In the genomic region with DNA sequence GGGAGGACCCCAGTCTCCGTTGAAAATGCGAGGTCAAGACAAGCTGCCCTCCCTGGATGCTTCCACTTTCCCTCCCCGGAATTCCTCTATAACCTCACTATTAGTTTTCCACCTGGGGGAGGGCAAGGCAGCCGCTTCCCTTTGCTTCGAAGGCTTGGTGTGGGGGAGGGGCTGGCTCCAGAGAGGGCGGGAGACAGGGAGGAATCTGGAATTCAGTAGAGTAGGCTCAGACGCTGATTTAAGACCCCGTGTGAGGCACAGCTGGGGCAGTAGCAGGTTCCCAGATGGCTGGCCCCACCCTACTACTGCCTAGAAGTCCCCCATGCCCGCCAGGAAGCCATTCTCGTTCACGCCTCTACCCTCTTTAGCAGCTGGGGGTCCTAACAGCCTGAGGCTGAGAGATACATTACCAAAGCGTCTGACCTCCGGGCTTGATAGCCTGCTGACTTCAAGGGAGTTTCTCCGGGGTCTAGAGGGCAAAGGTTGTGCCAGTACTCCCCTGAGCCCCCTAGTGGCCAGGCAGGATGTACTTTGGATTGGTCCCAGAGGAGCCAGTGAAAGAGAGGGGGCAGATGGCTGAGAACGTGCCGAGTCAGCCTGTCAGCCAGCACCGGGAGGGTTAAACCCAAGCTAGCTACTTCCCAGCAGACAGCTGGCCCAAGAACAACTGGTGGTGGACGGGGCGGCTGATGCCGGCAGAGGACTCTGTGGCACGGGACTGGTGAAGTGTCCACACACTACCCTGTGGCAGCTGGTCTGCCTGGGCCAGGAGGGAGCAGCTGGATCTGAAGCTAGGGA, we compare ENCODE assay signal across 9 mouse cellular contexts. TPM values are rescaled to one million over a fixed set of nuclear protein-coding genes. Genes with fewer than 3 reads are reported as not detected.
A peak's percentile ranks its signal among the peaks of the same experiment; 100 is the strongest.
DNase-seq lines count a peak whose midpoint lies in the region; TF ChIP-seq lines count a peak whose summit lies in the region.
"Had no signal": no experiment of that assay in that cellular context is flagged by ENCODE, and none has a peak within 500 bp of the region (broad histone marks: within the 10 kb centered on the region; RNA-seq: fewer than 3 reads in every experiment).

No protein-coding gene starts in this region.

- TF ChIP-seq POLR2A in ES-Bruce4 (IDR thresholded peaks at IDR 0.05; ENCODE audit: insufficient read depth, low read length), result no peak
- TF ChIP-seq POLR2A in small intestine, adult 2 months (IDR thresholded peaks at IDR 0.05; ENCODE audit: low read depth, low read length), result no peak

- 3% methylated on average over 21 of the region's 21 CpGs for WGBS in small intestine, adult 2 months

- TF ChIP-seq EP300 in ES-Bruce4 (IDR thresholded peaks at IDR 0.05; ENCODE audit: insufficient read depth, low read depth, low read length), result peak; percentile 79

- peak overlapping the region; percentile 38; the same call in 1 of the 2 replicates for H3K9ac ChIP-seq in ES-Bruce4 (ENCODE audit: low read depth, poor library complexity, severe bottlenecking)

- no peaks in the 10 kb centered on the region for H3K36me3 ChIP-seq in ES-Bruce4 (ENCODE audit: control insufficient read depth, insufficient read depth, low read length, poor library complexity, severe bottlenecking)
- H3K36me3 ChIP-seq in small intestine, adult 2 months (ENCODE audit: control insufficient read depth, insufficient read depth, low read length), result no peaks in the 10 kb centered on the region

- DNase-seq in 3134 (ENCODE audit: extremely low read depth, insufficient read length, low spot score), result peak; percentile 84
- peak; percentile 64 for DNase-seq in embryo, embryonic 11.5 days (ENCODE audit: low read depth, low spot score)
- DNase-seq in heart, adult 9 months (ENCODE audit: low spot score in 2 of 2), result peak; percentile 60 to 62
- DNase-seq in kidney, adult 9 months, result peak; percentile 89
- DNase-seq in lung, postnatal 14 days, result peak; percentile 73
- DNase-seq in left cerebral cortex, postnatal 25 days (ENCODE audit: low spot score in 2 of 2), result no peak

- H3K4me1 ChIP-seq in ES-Bruce4 (ENCODE audit: control insufficient read depth, insufficient read depth, low read length), result peaks cover 16% of the 10 kb centered on the region
- H3K4me1 ChIP-seq in small intestine, adult 2 months (ENCODE audit: control insufficient read depth, insufficient read depth, insufficient read length, low read length), result peaks cover 21% of the 10 kb centered on the region

- H3K27me3 ChIP-seq in ES-Bruce4 (ENCODE audit: control insufficient read depth, insufficient read depth, low read length, poor library complexity, severe bottlenecking), result no peaks in the 10 kb centered on the region
- H3K27me3 ChIP-seq in small intestine, adult 2 months (ENCODE audit: control insufficient read depth, insufficient read depth, low read length), result peaks cover 11% of the 10 kb centered on the region

- peak; percentile 75 for TF ChIP-seq CTCF in ES-Bruce4 (IDR thresholded peaks at IDR 0.05; ENCODE audit: low read depth, low read length)
- TF ChIP-seq CTCF in small intestine, adult 2 months (IDR thresholded peaks at IDR 0.05; ENCODE audit: extremely low read depth, insufficient read length, insufficient replicate concordance, low read depth, low read length), result peak; percentile 73; the same call in 1 of the 2 replicates

- H3K27ac ChIP-seq in ES-Bruce4 (ENCODE audit: insufficient read depth, low read length), result peak overlapping the region; percentile 64
- H3K27ac ChIP-seq in small intestine, adult 2 months (ENCODE audit: insufficient read depth, low read depth, low read length), result peak overlapping the region; percentile 43
- H3K27ac ChIP-seq: macrophage had no signal

- no peaks in the 10 kb centered on the region for H3K9me3 ChIP-seq in ES-Bruce4 (replicated peaks; ENCODE audit: control insufficient read depth, insufficient read depth, low read length, poor library complexity, severe bottlenecking)

- peak overlapping the region; percentile 20 for H3K4me3 ChIP-seq in ES-Bruce4 (ENCODE audit: low read depth, low read length)
- peak overlapping the region; percentile 44 for H3K4me3 ChIP-seq in small intestine, adult 2 months (ENCODE audit: low read depth, low read length)

- intact Hi-C loops in left cerebral cortex, postnatal 25 days (cut with DNase I), result no loop called here

RNA-seq across cellular contexts. Expression of a gene that starts 1.8 kb away (rescaled TPM):
- polyA plus RNA-seq in ES-Bruce4 (2011; ENCODE audit: insufficient read depth, insufficient read length, low read depth, missing spikeins), result 141 and 145 TPM in 2 replicates
- 36.0 and 41.7 TPM in 2 replicates for polyA plus RNA-seq in small intestine, adult 2 months (2012; rRNA removed)
- 1 to 10 TPM; 6.0 to 6.7 TPM for total RNA-seq in left cerebral cortex, postnatal 25 days (2021)
- polyA plus RNA-seq: macrophage had no signal

RNA-seq across cellular contexts. Expression of a gene that starts 29.7 kb away (rescaled TPM):
- 1,612 and 1,632 TPM in 2 replicates for polyA plus RNA-seq in ES-Bruce4 (2011; ENCODE audit: insufficient read depth, insufficient read length, low read depth, missing spikeins)
- 2,052 and 2,413 TPM in 2 replicates for polyA plus RNA-seq in small intestine, adult 2 months (2012; rRNA removed)
- 100 to 1,000 TPM; 648 to 660 TPM for total RNA-seq in left cerebral cortex, postnatal 25 days (2021)

RNA-seq across cellular contexts. Expression of a gene that starts 45.8 kb away (rescaled TPM):
- 13.2 and 14.5 TPM in 2 replicates for polyA plus RNA-seq in ES-Bruce4 (2011; ENCODE audit: insufficient read depth, insufficient read length, low read depth, missing spikeins)
- polyA plus RNA-seq in small intestine, adult 2 months (2012; rRNA removed), result 15.3 and 32.0 TPM in 2 replicates
- total RNA-seq in left cerebral cortex, postnatal 25 days (2021), result 10 to 100 TPM; 23.9 to 30.4 TPM

RNA-seq across cellular contexts. Expression of a gene that starts 56.2 kb away (rescaled TPM):
- polyA plus RNA-seq in ES-Bruce4 (2011; ENCODE audit: insufficient read depth, insufficient read length, low read depth, missing spikeins), result 50.0 and 54.3 TPM in 2 replicates
- polyA plus RNA-seq in small intestine, adult 2 months (2012; rRNA removed), result 103 and 148 TPM in 2 replicates
- total RNA-seq in left cerebral cortex, postnatal 25 days (2021), result 100 to 1,000 TPM in 1 of 2 experiments, 10 to 100 TPM in 1; 91.6 to 103 TPM

Comparison
In these comparisons a context has a peak if more than half of its experiments do, and no peak if none do; other contexts are left out.
1. DNase-seq: peak in 3134 (single experiment), embryo, embryonic 11.5 days (single experiment), heart, adult 9 months (2 of 2), kidney, adult 9 months (single experiment) and lung, postnatal 14 days (single experiment); none in left cerebral cortex, postnatal 25 days (0 of 2).